Mouse (Mus musculus) adrenal gland, postnatal 25 days (tissue): ENCODE measurements around the gene Robo1. TPM values are rescaled to one million over a fixed set of nuclear protein-coding genes. Genes with fewer than 3 reads are reported as not detected.

Source experiments
- DNase-seq: peaks from one replicate; pipeline ENCODE4 v3.0.0; 2021; ENCODE audit warnings: mixed read lengths
- total RNA-seq: library from RNA; stranded (reverse); gene quantifications from 2 replicates; pipeline ENCODE4 v1.2.3, GENCODE M21; 2021

Gene Robo1
- total RNA-seq, 1 experiment from 2014 or later: 177 TPM

DNA sequence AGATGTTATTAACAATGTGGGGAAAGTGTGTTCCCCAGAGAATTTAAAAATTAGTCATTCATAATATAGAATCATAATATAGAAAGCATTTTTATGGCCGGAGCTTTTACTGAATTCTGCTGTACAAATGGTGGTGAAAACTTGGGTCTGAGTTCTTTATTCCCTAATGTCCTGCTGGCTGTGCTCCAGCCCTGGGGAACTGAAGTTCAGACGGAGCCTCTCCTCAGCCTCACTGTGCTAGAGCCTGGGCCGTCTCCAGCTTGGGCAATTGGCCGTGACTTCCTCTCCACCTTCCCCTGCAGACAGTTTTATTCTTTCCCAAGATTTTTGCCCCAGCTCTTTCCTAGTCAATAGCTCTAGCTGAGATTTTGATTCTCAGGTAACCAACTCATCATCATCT is 429.0 kb downstream of the Robo1 start:
- peak; percentile 48 for DNase-seq

GRCm38 (mm10) chr16:72740218-72740617 is 432.1 kb downstream of the Robo1 start:
- DNase-seq: no peak

GRCm38 (mm10) chr16:72747696-72748095 is 439.6 kb downstream of the Robo1 start:
- no peak for DNase-seq

GRCm38 (mm10) chr16:72765128-72765913 is 457.2 kb downstream of the Robo1 start:
- no peak for DNase-seq

DNA sequence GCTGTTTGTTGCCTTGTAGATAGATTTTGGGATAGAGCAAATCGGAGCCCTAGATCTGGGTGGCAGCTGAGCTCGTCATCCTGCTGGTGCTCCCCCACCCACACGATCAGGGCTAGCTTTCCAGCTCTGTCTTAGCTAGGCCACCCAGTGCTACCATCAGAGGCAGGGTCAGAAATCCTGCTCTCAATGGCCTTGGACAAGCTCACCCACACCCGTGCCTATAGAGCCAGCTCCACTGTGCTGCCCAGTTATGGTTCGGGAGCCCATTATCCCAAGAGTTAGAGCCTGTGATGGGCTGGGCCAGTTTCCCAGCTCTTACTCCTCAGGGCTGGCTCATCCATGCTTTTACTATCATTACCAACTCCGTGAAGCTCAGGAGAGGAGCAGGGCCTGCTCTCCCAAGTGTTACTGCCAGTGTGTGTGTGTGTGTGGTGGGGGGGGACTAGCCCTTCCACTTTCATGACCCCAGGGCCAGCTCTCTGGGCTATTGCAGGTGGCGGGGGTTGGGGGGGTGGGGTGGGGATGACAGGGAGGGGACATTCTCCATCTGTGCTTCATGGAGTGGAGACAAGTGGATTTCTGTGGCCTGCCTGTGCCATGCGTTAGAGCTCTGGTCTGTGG is 461.2 kb downstream of the Robo1 start:
- no peak for DNase-seq

- no peak for DNase-seq
Measured at GRCm38 (mm10) chr16:72772348-72772747, 464.2 kb downstream of the Robo1 start.

DNA sequence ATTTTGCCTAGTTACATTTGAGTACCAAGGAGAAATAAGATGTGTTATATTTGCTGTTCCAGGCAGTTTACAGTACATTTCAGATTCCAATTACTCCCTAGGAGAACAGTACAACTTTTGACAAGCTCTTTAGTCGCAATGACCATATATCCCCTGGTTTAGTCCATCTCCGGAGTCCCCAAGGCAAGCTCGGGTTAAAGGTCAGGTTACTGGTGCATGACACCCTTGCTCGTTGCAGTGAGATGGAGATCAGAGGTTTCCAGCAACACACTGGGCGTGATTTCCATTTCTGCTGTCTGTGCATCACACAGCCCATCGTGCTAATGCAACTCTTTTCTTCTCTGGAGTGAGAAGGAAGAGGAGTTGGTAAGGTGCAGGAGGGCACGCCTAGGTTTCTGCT is 464.9 kb downstream of the Robo1 start:
- DNase-seq: no peak

DNA sequence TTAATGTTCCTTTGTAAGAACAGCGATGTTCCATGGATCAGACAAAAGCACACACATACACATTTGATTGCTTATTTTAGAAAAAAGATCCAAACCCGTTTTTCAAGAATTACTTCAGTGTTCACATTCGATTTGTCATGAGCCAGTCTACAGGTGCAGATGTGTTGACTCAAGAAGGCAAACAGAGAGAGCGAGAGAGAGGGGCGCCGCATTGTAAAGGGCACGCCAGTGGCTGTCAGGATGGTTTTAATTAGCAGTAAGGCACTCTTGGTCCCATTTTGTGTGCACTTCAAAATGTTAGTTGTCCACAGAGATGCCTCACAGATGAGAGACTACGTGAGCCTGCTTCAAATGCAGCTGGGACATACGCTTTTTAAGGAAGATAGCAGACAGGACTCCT is 470.4 kb downstream of the Robo1 start:
- no peak for DNase-seq

- no peak for DNase-seq
Measured at GRCm38 (mm10) chr16:72782171-72782570, 474.1 kb downstream of the Robo1 start.

- DNase-seq: no peak
Measured at GRCm38 (mm10) chr16:72786079-72786478, 478.0 kb downstream of the Robo1 start.

DNA sequence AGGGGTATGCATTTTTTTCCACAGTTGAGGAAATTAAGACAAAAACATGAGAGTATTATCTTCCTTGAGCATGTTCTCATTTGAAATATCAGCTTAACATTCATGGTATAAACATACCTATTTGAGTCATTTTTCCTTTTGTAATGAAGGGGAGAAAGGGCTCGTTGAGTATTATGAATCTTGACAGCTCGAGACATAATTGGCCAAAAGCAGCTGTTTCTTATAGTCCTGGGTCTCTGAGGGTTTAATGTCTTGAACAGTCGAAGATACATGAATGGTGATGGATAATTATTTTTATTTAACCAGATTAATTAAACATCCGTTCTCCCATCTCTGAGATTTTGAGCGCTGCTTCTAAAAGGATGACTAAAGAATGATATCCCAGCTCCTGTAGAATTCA is 478.5 kb downstream of the Robo1 start:
- no peak for DNase-seq

DNA sequence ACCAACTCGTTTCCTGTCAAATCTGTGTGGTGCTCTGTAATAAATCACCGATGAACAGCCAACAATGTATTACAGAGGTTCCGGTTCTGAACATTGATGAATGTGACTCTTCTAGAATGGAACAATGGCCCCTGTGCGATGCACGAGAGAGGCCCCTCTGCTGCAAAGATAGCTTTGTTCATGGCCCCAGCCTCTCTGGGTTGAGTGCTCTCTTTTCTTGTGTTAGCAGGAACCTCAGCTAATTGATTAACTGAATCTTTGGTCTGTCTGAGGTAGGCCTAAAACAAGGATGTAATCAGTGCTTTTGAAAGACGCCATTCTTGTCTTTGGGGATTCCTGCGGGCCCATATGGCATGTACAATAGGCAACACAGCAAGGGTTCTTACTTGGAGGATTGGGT is 479.9 kb downstream of the Robo1 start:
- DNase-seq: no peak

DNA sequence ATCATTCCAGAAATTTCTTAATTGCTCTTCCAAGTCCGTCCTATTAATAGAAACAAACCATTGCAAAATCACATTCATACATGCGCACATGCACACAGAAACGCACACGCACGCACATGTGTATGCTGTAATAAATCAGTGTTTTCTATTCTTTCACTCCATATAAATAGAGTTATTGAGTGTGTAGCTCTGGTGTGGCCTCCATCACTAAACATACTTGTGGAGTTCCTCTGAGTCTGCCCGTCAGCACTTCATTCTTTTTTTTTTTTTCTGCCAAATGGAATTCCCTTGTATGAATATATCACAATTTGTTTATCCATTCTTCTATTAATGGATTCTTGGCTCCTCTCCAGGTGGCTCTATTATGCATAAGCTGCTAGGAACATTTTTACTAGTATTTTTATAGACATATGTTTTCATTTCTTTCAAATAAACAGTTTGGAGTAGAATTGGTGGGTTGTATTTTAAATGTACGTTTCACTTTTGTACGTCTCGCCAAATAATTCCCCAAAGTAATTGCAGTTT is 483.1 kb downstream of the Robo1 start:
- no peak for DNase-seq

DNA sequence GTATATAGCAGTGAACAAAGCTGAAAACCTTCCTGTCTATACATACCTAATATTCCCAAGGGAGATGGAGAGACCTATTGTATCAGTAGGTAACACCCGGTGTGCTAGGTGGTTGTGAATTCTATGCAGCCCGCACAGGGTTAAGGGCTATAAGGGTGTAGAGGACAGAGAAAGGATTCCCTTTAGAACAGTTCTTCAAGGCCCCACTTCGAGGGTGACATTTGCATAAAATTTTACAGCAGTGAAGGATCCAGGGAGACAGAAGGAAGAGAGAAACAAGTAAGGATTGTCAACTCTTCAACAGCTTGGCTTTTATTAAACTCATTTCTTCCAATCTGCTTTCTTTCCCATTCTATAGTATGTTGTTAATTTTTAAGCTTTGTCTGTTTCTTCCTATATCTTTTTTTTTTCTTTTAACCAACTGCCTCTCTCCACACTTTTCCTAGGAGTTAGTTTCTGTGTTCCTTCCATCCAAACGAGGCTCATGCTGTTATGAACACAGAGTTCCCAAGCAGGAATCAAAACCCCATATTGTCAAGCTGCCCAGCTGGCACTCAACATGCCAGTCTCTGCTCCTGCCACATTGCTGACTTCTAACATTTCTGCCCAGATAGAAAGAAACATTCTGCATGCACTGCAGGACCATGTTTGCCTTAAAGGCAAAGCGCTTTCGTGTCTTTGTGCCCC is 486.7 kb downstream of the Robo1 start:
- no peak for DNase-seq

DNA sequence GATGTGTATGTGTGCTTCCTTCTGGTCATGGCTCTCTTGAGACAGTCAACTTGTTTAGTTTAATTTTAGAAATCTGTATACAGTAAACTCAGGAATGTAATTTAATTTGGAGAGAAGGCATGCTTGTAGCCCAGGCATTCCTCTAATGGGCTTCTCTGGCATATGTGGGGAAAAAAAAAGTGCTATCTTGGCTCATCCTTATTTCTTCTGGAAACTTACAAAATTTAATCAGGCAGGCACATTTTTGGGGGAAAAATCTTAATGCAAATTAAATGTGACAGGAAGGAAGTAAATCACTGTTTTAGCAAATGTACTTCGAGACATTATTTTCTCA is 487.2 kb downstream of the Robo1 start:
- DNase-seq: no peak

DNA sequence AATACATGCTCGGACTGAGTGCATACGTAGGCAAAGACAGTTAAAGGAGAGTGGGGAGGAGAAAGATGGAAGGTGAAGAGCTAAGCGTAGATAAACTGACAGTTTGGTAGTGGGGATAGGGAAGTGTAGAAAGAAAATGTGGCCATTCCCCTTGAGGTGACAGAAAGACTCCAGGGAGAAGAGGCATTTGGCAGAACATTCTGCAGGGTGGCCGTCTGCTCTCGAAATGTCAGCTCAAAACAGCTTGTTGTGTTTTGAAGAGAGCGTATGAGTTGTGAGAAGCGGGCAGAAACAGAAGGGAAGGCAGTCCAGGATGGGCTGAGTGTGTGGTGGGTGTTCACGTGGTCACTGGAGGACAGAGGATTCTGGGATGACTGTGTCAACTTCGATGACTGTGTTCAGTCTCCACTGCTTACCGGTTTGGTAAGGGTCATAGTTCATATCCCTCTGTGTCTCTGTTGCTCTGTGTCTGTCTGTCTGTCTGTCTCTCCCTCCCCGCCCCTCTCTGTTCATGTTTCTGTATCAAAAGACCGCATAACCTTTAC is 490.4 kb downstream of the Robo1 start:
- DNase-seq: no peak

- DNase-seq: no peak
Measured at GRCm38 (mm10) chr16:72800121-72800749, 492.1 kb downstream of the Robo1 start.

GRCm38 (mm10) chr16:72800788-72801187 is 492.7 kb downstream of the Robo1 start:
- DNase-seq: no peak

- DNase-seq: no peak
Measured at GRCm38 (mm10) chr16:72808351-72808750, 500.2 kb downstream of the Robo1 start.

DNA sequence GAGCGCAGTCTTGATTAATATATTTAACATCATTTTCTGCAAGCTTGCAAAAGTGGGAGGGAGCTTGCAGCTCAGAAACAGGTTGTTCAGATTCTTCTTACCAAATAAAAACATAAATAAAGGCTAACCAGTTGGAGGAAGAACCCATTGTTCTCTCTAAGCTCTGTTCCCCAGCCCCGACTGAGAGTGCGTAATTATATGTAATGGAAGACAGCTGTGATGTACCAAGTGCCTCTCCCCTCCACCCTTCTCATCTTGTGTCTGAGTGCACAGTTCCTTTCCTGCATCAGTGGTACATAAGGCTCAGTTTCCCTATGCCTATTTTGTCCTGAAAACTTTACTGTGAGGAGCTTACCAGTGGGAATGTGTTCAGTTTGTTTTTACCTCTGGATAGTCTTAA is 502.8 kb downstream of the Robo1 start:
- no peak for DNase-seq

DNA sequence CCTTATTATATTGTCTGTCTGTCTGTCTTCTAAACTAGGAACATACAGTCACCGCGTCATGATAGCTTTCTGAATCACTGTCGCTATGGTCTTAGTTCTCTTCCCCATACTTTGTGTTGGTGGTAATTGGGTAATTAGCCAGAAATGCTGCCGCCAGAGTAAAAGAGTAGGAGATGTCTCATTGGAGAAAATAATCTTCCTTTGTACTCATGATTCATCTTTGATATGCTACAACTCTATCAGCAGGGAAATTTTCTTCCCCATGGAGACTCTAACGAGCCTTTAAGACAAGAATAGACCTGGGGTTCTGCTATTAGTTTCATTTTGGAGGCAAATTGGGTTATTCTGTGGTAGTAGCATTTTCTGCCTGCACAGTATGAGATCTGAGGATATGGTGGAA is 503.4 kb downstream of the Robo1 start:
- no peak for DNase-seq

GRCm38 (mm10) chr16:72811908-72812307 is 503.8 kb downstream of the Robo1 start:
- no peak for DNase-seq

DNA sequence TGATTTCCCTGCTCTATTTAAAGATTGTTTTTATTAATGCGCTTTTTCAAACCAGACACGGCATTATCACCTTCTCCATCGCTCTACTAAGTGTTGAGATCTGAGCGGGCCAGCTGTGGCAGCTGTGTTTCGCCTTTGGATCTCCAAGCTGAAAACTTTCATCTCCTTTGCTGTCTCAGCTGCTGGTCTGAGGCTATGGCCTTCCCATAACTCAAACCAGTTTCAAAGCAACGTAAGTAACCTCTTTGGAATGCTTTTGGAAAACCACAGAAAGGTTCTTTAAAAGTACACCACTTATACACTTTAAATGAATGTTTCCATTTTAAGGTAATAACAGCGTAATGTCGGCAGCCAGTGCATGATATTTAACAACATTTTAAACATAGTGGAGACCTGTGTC is 520.3 kb downstream of the Robo1 start:
- DNase-seq: no peak
